Mouse (Mus musculus) ES-E14 (cell line): ENCODE results near the gene H13.

Source experiments
- CHD2 ChIP-seq: IDR thresholded peaks from 2 replicates; pipeline ENCODE4 v1.6.1; 2014; ENCODE audit warnings: mild to moderate bottlenecking, low read depth, low read length, inconsistent platforms
- HCFC1 ChIP-seq: IDR thresholded peaks from 2 replicates; pipeline ENCODE4 v1.6.1; 2012; ENCODE audit warnings: low read length, inconsistent platforms, borderline replicate concordance; ENCODE audit not compliant: insufficient read depth
- MAFK ChIP-seq: IDR thresholded peaks from 2 replicates; pipeline ENCODE4 v1.6.1; 2014; ENCODE audit warnings: mild to moderate bottlenecking, low read depth, low read length, inconsistent platforms; ENCODE audit not compliant: insufficient read depth
- ZC3H11A ChIP-seq: IDR thresholded peaks from 2 replicates; pipeline ENCODE4 v1.6.1; 2012; ENCODE audit warnings: low read depth, mild to moderate bottlenecking, inconsistent platforms, low read length, borderline replicate concordance

GRCm38 (mm10) chr2:152679701-152680355 lies 10.6 kb downstream of the H13 start:
- TF ChIP-seq ZC3H11A (no peak), CHD2 (no peak), MAFK (no peak), HCFC1 (no peak)
